Mouse (Mus musculus): ENCODE data around the gene H2-Q2. TPM values are rescaled to one million over a fixed set of nuclear protein-coding genes. Genes with fewer than 3 reads are reported as not detected.
A peak's percentile ranks its signal among the peaks of the same experiment; 100 is the strongest.
"Not testable (repeated sequence)": the region's sequence is repeated elsewhere in the genome, so short reads cannot be mapped to it uniquely, and the experiment has no call there.

H2-Q2 gene
- total and polyA plus RNA-seq, 3 experiments: 0.19 to 4.1 TPM; not detected in 1

- not testable (repeated sequence) for DNase-seq (ENCODE audit: low read depth, low spot score); H3K4me1 ChIP-seq (ENCODE audit: control insufficient read depth in 1 of 2, insufficient read depth in 2 of 2, low read length in 2 of 2); H3K9me3 ChIP-seq (replicated peaks; ENCODE audit: insufficient read depth, low read length); H3K79me2 ChIP-seq (ENCODE audit: control insufficient read depth, insufficient read depth, low read length, poor library complexity); H3K9ac ChIP-seq (ENCODE audit: control insufficient read depth, low read depth, low read length, poor library complexity, severe bottlenecking); H3K27me3 ChIP-seq (ENCODE audit: control insufficient read depth in 1 of 2, insufficient read depth in 2 of 2, low read length in 2 of 2); H3K4me3 ChIP-seq (ENCODE audit: control insufficient read depth in 1 of 2, insufficient read depth in 1 of 2, low read depth in 2 of 2, low read length in 2 of 2); H3K36me3 ChIP-seq (ENCODE audit: control insufficient read depth in 1 of 2, insufficient read depth in 2 of 2, low read length in 2 of 2); H3K27ac ChIP-seq (ENCODE audit: control insufficient read depth, low read depth, low read length)
- TF ChIP-seq CTCF (IDR thresholded peaks at IDR 0.05 in 2 of 3, conservative IDR thresholded peaks at IDR 0.05 in 1 of 3; ENCODE audit: control insufficient read depth in 1 of 3, insufficient read depth in 1 of 3, low read depth in 2 of 3, low read length in 3 of 3, poor library complexity in 1 of 3, severe bottlenecking in 1 of 3): peak in 2 of 3 experiments; percentile 15 to 39; a peak in 3 of 6 replicates
These were observed 16.9 kb upstream of the H2-Q2 start for GRCm38 (mm10) chr17:35325124-35325523.

GRCm38 (mm10) chr17:35326000-35326399 lies 16.0 kb upstream of the H2-Q2 start:
- not testable (repeated sequence) for H3K27ac ChIP-seq (ENCODE audit: control insufficient read depth, low read depth, low read length); H3K4me1 ChIP-seq (ENCODE audit: control insufficient read depth in 1 of 2, insufficient read depth in 2 of 2, low read length in 2 of 2); H3K27me3 ChIP-seq (ENCODE audit: control insufficient read depth in 1 of 2, insufficient read depth in 2 of 2, low read length in 2 of 2); H3K36me3 ChIP-seq (ENCODE audit: control insufficient read depth in 1 of 2, insufficient read depth in 2 of 2, low read length in 2 of 2); H3K79me2 ChIP-seq (ENCODE audit: control insufficient read depth, insufficient read depth, low read length, poor library complexity); H3K9ac ChIP-seq (ENCODE audit: control insufficient read depth, low read depth, low read length, poor library complexity, severe bottlenecking); H3K4me3 ChIP-seq (ENCODE audit: control insufficient read depth in 1 of 2, insufficient read depth in 1 of 2, low read depth in 2 of 2, low read length in 2 of 2); H3K9me3 ChIP-seq (replicated peaks; ENCODE audit: insufficient read depth, low read length); DNase-seq (ENCODE audit: low read depth, low spot score)

DNA sequence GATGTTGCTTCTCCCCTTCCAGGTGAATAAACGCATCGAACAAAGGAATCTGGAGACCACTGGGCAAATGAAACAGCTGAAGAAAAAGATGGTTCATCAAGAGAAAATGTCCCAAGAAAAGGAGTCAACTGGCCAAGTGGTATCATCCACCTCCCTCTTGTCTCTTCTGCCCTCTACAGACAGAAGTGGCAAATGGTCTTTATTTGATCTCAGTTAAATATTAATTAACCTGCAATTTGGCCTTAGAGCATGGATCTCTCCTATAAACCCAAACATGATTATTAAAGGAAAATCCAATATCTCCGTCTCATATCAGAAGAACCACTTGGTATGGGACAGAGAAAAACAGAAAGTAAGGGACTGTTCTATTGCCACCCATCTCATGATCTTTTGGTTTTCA lies 12.3 kb upstream of the H2-Q2 start:
- not testable (repeated sequence) for DNase-seq (ENCODE audit: low read depth, low spot score); H3K4me3 ChIP-seq (ENCODE audit: control insufficient read depth in 1 of 2, insufficient read depth in 1 of 2, low read depth in 2 of 2, low read length in 2 of 2); H3K4me1 ChIP-seq (ENCODE audit: control insufficient read depth in 1 of 2, insufficient read depth in 2 of 2, low read length in 2 of 2); H3K9ac ChIP-seq (ENCODE audit: control insufficient read depth, low read depth, low read length, poor library complexity, severe bottlenecking); H3K27ac ChIP-seq (ENCODE audit: control insufficient read depth, low read depth, low read length); H3K36me3 ChIP-seq (ENCODE audit: control insufficient read depth in 1 of 2, insufficient read depth in 2 of 2, low read length in 2 of 2); H3K9me3 ChIP-seq (replicated peaks; ENCODE audit: insufficient read depth, low read length); H3K79me2 ChIP-seq (ENCODE audit: control insufficient read depth, insufficient read depth, low read length, poor library complexity); H3K27me3 ChIP-seq (ENCODE audit: control insufficient read depth in 1 of 2, insufficient read depth in 2 of 2, low read length in 2 of 2)
- peak in 1 of 3 experiments; percentile 15; a peak in 1 of 6 replicates for TF ChIP-seq CTCF (IDR thresholded peaks at IDR 0.05 in 2 of 3, conservative IDR thresholded peaks at IDR 0.05 in 1 of 3; ENCODE audit: control insufficient read depth in 1 of 3, insufficient read depth in 1 of 3, low read depth in 2 of 3, low read length in 3 of 3, poor library complexity in 1 of 3, severe bottlenecking in 1 of 3)

DNA sequence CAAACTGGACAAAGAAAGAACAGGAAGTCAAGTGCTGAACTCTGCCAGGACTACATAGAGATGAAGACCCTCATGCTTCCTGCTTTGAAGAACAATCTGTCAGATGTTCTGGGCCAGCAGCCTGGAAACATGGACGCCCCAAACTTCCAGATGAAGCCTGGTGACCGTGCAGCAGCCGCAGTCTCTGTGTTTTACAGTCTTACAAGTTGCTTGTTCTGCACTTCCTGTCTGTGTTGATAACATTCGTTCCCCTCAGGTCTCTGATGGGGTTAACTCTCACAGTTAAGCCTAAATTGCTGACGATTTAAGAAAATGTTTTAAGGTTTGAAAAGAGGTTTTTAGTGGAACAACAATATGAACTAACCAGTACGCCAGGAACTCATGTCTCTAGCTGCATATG lies 10.5 kb upstream of the H2-Q2 start:
- H3K4me1 ChIP-seq (ENCODE audit: control insufficient read depth in 1 of 2, insufficient read depth in 2 of 2, low read length in 2 of 2); H3K79me2 ChIP-seq (ENCODE audit: control insufficient read depth, insufficient read depth, low read length, poor library complexity); H3K36me3 ChIP-seq (ENCODE audit: control insufficient read depth in 1 of 2, insufficient read depth in 2 of 2, low read length in 2 of 2); DNase-seq (ENCODE audit: low read depth, low spot score); H3K9ac ChIP-seq (ENCODE audit: control insufficient read depth, low read depth, low read length, poor library complexity, severe bottlenecking); H3K27ac ChIP-seq (ENCODE audit: control insufficient read depth, low read depth, low read length); H3K4me3 ChIP-seq (ENCODE audit: control insufficient read depth in 1 of 2, insufficient read depth in 1 of 2, low read depth in 2 of 2, low read length in 2 of 2); H3K9me3 ChIP-seq (replicated peaks; ENCODE audit: insufficient read depth, low read length); H3K27me3 ChIP-seq (ENCODE audit: control insufficient read depth in 1 of 2, insufficient read depth in 2 of 2, low read length in 2 of 2): not testable (repeated sequence)
